Mouse (Mus musculus): ENCODE data around the gene Tbce.

DNA sequence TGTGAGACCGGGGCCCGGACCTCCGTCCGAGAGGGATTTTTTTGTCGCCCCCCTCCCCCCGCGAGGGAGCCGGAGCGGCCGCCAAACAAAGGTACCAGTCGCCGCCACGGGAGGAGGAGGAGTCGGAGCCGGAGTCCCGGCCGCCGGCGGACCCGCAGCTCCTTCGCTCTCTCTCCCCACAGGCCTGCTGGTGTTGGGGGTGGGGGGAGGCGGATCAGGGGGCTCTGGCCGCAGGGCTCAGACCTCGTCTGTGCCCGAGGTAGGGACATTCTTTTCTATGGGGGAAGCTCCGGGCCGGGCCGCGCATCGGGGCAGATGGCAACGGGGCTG is 24.5 kb upstream of the Tbce start:
- TF ChIP-seq POLR2AphosphoS5 (IDR thresholded peaks at IDR 0.05; ENCODE audit: insufficient replicate concordance, low read depth, low read length) (no peak), CTCF (IDR thresholded peaks at IDR 0.05; ENCODE audit: low read depth, low read length) (no peak), TAL1 (conservative IDR thresholded peaks at IDR 0.05; ENCODE audit: low read depth, low read length) (no peak)

All from G1E (cell line).